Mouse (Mus musculus) neutrophil, adult 5-6 weeks (primary cell): ENCODE measurements around the gene Olfr960. TPM values are rescaled to one million over a fixed set of nuclear protein-coding genes. Genes with fewer than 3 reads are reported as not detected.

Experiments used
- total RNA-seq: library from RNA; stranded (forward); fragments of 200-1000 nt; gene quantifications from 2 replicates; pipeline ENCODE4 v1.2.3, GENCODE M21; 2017

Olfr960 gene
- total RNA-seq, 1 experiment from 2014 or later, result not detected

Other genes with a start within 250 kb of the Olfr960 start
- not detected in 2 replicates for gene Olfr951, start 234.0 kb upstream of the Olfr960 start, total RNA-seq
- gene Olfr952, start 194.2 kb upstream of the Olfr960 start, total RNA-seq, result not detected in 2 replicates
- not detected in 2 replicates for gene Olfr954, start 164.7 kb upstream of the Olfr960 start, total RNA-seq
- not detected in 2 replicates for gene Olfr955, start 149.4 kb upstream of the Olfr960 start, total RNA-seq
- 0.12 TPM in 1 of 2 replicates, not detected in the other for gene Olfr44, start 127.4 kb upstream of the Olfr960 start, total RNA-seq
- not detected in 2 replicates for gene Olfr957, start 105.6 kb upstream of the Olfr960 start, total RNA-seq
- gene Olfr958, start 67.3 kb upstream of the Olfr960 start, total RNA-seq, result not detected in 2 replicates
- gene Olfr959, start 45.8 kb upstream of the Olfr960 start, total RNA-seq, result 0.12 TPM in 1 of 2 replicates, not detected in the other
- not detected in 2 replicates for gene AW551984, start 17.0 kb upstream of the Olfr960 start, total RNA-seq
- not detected in 2 replicates for gene Olfr148, start 10.7 kb upstream of the Olfr960 start, total RNA-seq
- gene Olfr961, start 23.7 kb downstream of the Olfr960 start, total RNA-seq, result not detected in 2 replicates
- gene Olfr963, start 45.8 kb downstream of the Olfr960 start, total RNA-seq, result not detected in 2 replicates
- gene Olfr149, start 85.7 kb downstream of the Olfr960 start, total RNA-seq, result not detected in 2 replicates
- not detected in 2 replicates for gene Olfr965, start 90.0 kb downstream of the Olfr960 start, total RNA-seq
- gene Olfr150, start 109.6 kb downstream of the Olfr960 start, total RNA-seq, result not detected in 2 replicates
- gene Olfr967, start 124.9 kb downstream of the Olfr960 start, total RNA-seq, result not detected in 2 replicates
- not detected in 2 replicates for gene Olfr968, start 161.9 kb downstream of the Olfr960 start, total RNA-seq
- not detected in 2 replicates for gene Olfr969, start 169.6 kb downstream of the Olfr960 start, total RNA-seq
- not detected in 2 replicates for gene Olfr970, start 187.5 kb downstream of the Olfr960 start, total RNA-seq
- gene Olfr971, start 215.5 kb downstream of the Olfr960 start, total RNA-seq, result not detected in 2 replicates
- not detected in 2 replicates for gene Olfr972, start 245.0 kb downstream of the Olfr960 start, total RNA-seq